Mouse (Mus musculus) hematopoietic stem cell, adult 5-6 weeks (primary cell): ENCODE measurements at regions not wholly inside any gene's neighbourhood (a gene's known extent, or its start where the extent isn't known, plus 50 kb on each side); places are given as distances from the start of the nearest gene placed in this dataset.

Experiments used
- ATAC-seq, 2 experiments: fragments of 125-278 bp in 1 of 2; replicated peaks in 1 of 2; 2 replicates each; pipeline ENCODE4 v1.8.0; 2016 to 2017; ENCODE audit warnings: inconsistent platforms in 2 of 2, mild to moderate bottlenecking in 2 of 2, moderate number of reproducible peaks in 2 of 2, low read depth in 1 of 2, moderate TSS enrichment in 1 of 2; ENCODE audit not compliant: low FRiP score in 2 of 2, poor library complexity in 2 of 2, severe bottlenecking in 2 of 2, insufficient read depth in 1 of 2, low TSS enrichment in 1 of 2

DNA sequence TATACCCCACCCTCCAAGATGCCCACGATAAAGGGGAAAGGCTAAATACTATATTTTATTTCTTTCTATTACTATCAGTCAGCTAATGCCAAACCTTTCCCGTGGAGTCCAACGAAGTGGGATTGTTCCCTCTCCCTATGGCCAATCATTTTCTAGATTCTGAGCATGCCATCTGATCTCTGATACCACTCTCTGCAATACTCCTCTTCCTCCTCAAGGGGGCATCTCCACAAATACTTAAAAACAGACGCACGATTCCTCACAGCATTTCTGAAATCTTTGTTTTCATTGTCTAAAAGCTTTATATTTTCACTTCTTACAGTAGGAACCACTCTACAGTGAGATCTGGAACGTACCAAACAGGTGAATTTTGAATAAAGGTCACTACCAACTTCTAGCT is 270.8 kb downstream of the Pdha2 start:
- ATAC-seq, result no peak

DNA sequence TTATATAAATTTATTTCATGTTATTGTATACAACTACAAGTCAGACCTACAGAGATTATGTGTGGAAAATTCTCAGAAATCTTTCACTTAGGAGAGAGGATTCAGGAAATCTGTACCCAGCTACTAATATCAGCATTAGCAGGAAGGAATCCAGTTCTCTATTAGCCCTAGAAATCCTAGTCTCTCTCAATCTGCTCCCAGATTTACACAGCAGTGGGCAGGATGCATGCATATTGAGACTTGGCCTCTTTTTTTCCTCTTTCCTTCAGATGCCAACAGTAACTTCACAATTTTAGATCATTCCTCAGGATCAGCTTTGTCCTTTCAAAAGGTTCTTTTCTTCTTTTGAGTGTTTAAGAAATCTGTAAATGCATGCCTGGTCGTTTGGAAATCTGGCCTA is 279.0 kb downstream of the Pdha2 start:
- no peak for ATAC-seq

DNA sequence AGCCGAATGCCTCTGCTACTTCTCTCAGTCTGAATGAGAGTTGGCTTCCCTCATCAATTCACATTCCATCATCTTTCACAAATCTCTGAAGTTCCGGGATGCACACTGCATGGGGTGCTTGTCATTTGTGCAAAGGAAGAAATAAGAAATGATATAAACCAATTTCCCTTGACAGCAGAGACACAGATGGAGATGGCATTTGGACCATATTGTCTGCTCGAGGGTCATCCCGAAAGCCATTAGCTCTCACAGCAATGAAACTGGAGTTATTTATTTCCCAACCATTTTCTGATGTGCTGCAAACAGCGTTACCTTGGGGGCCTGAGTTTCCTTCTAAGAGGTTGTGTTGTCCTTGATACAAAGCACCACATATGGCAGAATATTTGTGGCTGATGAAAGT is 285.5 kb downstream of the Pdha2 start:
- no peak for ATAC-seq

DNA sequence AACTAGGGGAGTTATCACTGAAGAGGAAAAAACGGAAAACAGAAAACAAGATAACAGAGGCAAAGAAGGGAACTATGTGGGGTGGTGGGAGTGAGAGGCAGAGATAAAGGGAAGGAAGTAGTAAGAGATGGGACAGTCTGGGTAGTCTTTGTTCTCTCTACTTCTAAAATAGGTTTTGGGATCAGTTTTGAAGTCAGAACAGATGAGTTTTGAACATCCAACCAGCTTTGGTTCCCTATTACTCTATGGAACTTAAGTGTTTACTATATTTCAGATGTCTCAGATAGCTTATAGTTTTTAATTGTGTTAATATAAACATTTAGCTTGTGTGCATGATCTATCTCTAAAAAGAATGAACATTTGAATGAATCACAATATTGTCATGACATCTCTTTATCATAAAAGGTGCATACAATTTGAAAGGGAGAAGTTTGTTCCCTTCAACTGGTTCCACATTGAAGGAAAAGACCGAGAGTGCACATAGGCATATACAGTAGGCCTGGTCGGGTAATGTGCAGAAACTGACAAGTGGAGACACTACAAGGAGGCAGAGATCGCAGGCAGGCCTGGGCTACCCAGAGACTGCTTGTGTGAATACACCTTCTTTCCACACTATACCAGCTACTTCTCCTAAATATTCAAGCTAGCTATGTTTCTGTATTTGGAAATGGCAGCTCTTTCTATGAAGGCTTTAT is 335.8 kb downstream of the Pdha2 start:
- ATAC-seq, result no peak

DNA sequence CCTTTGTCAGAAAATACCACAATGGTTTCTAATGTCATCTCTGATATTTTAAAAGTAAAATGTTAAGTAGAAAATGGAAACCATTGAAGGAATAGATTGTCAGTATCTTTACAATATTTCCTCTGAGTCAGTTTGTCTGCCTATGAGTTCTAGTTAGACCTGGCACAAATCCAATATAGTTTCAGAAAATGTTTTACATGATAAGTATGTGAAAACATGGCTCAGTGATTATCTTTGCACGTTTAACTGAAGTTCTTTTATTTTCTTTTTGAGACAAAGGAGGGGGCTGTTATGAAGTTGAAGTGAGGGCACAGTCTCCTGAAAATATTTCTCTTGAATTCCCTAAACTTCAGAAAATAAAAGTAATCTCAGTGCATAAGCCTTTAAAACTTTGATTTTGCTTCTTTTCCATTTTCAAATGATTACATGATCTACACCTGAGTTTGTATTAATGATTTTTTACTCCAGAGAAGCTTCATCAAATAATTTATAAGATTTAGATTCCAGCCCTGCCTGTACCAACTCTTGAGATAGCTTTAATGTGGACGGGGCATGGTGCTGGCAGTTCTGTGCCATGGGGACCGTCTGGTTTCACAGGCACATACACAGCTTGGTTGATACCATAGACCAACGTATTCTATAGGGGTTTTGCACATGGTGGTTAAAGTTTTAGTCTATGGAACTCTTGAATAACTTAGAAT is 336.5 kb downstream of the Pdha2 start:
- no peak for ATAC-seq

DNA sequence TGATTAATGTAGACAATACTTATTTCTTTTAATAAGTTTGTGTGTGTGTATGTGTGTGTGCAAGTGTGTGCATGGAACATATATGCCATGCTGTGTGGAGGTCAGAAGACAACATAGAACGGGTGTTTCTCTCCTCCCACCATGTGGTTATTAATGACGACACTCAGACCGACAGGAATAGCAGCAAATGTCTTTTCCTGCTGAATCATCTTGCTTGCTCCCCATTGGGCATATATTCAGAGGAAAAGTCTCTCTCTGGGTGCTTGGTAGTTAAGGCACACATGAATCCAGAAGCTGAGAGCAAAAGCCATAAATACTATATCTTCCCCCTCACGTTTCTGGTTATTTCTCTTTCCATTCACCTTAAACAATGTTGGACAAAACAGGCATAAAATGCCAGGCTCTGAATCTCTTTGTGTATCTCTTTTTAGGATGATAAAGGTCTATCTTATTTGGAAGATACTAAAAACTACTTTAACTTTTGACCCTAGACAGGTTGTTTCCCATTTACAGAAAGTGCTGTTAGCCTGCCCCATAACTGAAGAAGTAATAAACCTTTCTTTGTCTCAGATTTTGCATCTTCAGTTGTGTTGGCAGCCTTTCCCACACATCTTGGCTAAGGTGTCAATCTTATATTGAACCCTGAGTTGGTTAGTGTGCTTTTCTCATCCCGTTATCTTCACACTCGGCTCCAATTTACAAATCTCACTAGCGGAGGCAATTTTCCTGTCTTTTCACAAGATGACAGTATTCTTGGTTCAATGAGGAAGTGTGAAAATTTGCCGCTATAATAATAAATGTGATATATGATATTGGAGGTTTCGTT is 337.9 kb downstream of the Pdha2 start:
- no peak for ATAC-seq

DNA sequence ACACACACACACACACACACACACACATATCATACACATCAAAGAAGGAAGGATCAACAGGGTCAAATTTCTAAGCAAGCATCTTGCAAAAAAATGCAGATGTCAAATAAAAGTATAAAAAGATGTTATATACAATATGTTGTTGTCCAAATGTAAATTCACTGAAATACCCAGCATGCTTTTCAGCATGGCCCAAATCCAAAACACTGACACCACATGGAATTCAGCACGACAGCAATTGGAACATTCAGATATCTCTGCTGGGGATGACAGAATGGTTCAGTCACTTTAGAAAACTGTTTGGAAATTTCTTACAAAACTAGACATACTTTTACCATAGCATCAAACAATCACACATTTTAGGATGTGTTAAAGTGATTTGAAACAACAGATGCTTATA is 339.6 kb downstream of the Pdha2 start:
- no peak for ATAC-seq

DNA sequence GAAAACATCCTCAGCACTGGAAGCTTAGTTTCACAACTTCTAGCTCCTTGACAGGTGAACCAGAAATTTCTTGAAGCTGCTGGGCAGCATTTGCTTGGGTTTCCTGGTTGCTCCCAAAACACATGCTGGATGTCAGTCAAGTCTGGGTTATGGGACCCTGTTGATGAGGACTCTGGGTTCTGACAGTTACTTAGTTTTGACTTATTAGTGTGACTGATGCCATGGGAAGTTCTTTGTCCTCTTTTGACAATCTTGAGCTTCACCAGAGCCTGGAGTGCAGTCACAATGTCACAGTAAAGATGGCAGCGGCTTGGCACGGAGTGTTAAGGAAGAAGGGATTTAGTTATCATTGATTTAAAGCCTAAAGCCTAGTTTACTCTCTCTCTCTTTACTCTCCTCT is 340.9 kb downstream of the Pdha2 start:
- no peak for ATAC-seq

DNA sequence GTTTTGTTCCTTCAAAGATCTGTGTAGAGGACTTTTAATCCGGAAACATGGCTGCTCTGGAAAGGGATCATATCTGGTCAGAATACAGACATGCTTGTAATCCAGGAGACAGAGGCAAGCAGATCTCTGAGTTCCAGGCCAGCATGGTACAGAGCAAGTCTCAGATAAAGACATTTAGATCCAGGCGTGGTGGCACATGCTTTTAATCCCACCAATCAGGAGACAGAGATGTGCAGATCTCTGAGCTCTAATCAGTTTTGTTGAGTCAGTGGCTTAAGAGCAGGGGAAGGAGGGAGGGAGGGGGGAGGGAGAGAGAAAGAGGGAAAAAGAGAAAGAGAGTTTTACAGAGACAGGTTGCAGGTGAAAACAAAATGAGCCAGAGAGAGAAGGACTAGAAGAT is 372.0 kb downstream of the Pdha2 start:
- ATAC-seq, result no peak

DNA sequence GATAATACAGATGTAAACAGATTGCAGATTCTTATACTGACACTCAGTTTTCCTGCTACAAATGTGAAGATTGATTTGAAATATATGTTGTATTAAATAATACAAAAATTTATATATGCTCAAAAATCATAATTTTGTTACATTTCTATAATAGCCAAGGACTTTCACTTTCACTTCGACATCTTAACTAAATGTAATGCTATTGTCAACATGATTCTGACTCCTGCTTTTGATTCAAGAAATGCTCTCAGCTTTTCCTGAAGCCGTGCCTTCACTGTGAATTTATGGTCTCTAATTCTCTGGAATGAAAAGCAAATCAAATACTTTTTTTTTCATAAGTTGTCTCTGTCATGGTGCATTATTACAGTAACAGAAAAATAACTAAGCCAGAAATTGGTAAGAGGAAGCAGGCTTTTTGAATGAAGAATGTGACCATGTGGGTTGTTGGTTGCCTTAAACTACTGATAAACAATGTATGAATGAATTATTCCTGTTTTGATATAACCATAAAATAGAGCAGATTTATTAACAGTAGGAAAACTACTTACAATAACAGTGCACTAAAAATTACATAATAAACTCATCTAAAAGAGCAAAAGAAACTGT is 374.1 kb downstream of the Pdha2 start:
- ATAC-seq, result peak in 1 of 2 experiments; percentile 53; a peak in 3 of 4 replicates

DNA sequence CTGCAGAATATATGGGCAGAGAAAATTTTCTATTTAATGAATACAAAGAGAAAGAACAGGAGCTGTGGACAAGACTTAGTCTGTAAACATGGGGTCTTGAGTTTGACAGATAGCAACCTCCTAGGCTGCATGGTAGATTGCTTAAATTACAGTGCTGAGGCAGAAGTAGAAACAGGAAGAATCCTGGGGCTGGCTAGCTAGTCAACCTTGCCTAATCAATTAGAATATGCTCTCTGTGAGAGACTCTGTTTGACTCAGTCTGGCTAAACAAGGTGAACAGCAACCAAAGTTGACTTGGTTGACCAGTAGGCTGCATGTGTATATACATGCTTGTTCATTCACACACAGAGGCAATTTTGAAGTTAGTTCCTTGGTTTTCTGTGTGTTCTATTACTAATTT is 390.9 kb downstream of the Pdha2 start:
- ATAC-seq, result no peak

DNA sequence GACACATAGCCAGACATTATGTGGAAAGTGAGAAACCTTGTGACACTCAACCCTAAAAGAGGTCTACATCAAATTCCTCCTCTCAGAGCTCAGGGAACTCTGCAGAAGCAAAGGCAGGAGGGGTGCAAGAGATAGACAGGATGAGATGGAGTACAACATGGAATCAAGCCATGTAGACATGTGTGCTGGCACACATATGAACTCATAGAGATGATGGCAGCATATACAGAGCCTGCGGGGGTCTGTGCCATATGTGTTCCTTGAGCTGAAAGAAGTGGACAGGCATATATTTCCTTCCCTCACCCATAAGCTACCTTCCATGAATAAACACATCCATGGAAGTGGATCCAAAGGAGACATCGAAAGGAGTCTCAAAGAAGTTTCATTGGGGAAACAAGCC is 406.6 kb downstream of the Pdha2 start:
- ATAC-seq, result no peak

DNA sequence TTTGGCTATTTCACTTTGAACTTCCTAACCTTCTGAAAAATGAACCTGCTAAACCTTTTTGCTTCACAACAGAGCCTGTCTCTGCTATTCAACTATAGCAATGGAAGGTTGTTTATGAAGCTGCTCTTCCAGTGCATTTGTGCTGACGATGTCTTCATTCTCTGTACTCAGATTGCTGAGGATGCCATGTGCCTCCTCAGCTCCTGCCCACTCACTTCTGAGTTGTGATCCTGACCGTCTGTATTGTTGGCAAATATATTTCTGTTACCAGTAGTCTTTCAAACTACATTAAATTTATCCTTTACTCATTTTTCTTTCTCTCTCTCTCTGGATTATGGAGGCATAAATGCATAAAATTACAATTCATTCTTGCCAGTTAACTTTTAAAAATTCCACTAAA is 419.2 kb downstream of the Pdha2 start:
- ATAC-seq, result no peak

DNA sequence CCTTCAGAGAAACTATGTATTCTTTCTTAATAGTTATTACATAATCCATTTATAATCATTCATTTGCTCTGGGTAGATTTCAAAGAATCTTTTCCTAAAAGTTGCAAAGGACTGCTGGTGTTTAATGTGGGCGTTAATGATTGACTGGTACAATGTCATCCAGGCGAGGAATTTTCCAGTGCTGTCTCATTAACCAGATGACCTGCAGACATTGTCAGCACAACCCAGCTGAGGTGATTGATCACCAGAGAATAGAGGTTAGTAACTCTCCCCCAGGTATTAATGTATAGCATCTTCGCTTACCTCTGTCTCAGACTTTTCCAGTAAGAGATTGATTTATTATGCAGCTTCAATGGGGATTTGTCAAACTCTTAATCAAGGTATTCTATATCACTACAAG is 426.5 kb downstream of the Pdha2 start:
- no peak for ATAC-seq

DNA sequence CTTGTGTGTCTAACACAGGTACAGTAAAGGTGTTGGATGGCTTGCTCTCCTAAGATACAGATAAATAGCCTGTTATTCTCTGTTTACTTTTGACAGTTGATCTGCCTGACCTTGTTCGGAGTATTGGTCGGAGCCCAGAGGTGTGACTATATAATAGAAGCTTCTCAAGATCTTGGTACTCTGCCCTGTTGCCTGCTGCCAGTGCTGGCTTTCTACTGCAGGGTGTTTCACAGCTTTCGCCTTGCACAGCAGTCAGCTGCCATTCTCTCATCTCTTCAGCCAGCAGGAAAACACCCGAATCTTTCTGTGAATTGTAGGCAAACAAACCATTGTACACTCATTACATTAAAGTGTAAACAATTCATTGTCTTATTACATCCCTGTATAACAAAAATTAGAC is 452.1 kb downstream of the Pdha2 start:
- no peak for ATAC-seq

DNA sequence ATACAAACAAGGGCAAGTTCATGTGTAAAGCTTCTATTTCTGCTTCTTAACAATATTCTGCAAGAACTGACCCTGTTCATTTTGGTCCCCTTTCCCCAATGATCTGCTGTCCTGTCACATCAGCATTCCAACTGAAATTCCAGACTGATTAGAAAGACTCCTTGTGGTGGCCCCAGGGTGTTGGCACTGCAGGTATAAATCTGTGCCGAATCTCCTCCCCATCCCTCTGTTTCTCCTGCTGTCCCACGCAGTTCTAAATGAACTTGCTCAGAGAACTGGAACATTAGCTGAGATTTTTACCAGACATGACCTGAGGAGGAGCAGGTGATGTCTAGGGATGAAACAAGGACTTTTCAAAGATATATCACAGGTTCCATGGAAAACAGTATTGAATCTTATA is 467.7 kb downstream of the Pdha2 start:
- ATAC-seq, result no peak

DNA sequence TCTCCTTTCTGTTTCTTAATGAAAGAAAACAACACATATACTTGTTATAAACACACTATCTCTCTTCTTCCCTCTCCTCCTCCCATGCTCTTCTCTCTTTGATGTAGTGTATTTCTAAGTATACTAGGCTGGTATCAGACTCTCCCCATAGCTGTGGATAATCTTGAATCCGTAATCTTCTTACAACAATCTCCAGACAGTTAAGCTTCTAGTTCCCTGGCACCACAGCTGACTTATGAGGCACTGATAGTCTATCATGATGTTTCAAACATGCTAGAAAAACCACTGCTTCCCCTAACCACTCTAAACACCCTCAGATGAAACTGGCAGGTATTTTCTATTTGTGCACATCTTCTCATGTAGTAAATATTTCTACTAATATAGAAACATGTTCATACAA is 471.7 kb downstream of the Pdha2 start:
- ATAC-seq, result no peak
